10 mouse cellular contexts compared by ENCODE assay signal in the genomic region with DNA sequence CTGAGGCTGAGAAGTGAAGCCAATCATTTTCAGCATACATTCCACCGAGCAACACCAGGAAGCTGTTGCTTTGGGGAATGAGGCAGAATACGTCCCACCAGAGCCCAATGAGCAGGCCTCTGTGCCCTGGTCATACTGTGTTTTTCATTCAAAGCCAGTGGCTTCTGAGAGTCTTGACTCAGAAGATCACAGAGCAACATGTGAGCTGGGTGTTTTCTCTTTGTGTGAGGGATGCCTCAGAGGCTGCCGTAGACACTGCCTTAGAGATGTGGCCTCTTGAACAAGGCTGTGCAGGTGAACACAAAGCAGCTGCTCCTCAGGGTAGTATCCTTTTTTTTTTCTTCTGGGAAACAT.
A peak's percentile ranks its signal among the peaks of the same experiment; 100 is the strongest.
DNase-seq lines count a peak whose midpoint lies in the region; ATAC-seq lines count a peak whose summit lies in the region.
"Had no signal": no experiment of that assay in that cellular context is flagged by ENCODE, and none has a peak within 500 bp of the region (broad histone marks: within the 10 kb centered on the region; RNA-seq: fewer than 3 reads in every experiment).

No protein-coding gene starts in this region.

- H3K9ac ChIP-seq in lung, embryonic 16.5 days (ENCODE audit: low read length) = 0 out of 2 replicates have a peak overlapping the region, but pooled peaks have one; percentile 42
- no peak overlapping the region for H3K9ac ChIP-seq in limb, embryonic 11.5 days (ENCODE audit: low read length)
- H3K9ac ChIP-seq in stomach, embryonic 15.5 days = no peak overlapping the region

- H3K4me1 ChIP-seq in lung, embryonic 16.5 days (replicated peaks; ENCODE audit: control insufficient read depth, insufficient read depth, low read length) = peaks cover 14% of the 10 kb centered on the region
- peaks cover 8% of the 10 kb centered on the region; the same call in 1 of the 2 replicates for H3K4me1 ChIP-seq in limb, embryonic 11.5 days (ENCODE audit: control insufficient read depth, insufficient read depth, low read length)
- peaks cover 17% of the 10 kb centered on the region for H3K4me1 ChIP-seq in stomach, embryonic 15.5 days

- WGBS in lung, embryonic 16.5 days = 42% methylated on average over 3 of the region's 3 CpGs
- WGBS in limb, embryonic 11.5 days = 56% methylated on average over 3 of the region's 3 CpGs
- 44% methylated on average over 3 of the region's 3 CpGs for WGBS in stomach, embryonic 15.5 days

- peak; percentile 79 for DNase-seq in heart, adult 11 months
- no peak for DNase-seq in heart, postnatal 14 days
- no peak for DNase-seq in lung, postnatal 4 days
- no peak for DNase-seq in limb, embryonic 11.5 days (ENCODE audit: low spot score)
- DNase-seq in urinary bladder, postnatal 14 days (ENCODE audit: low spot score) = no peak
- DNase-seq in adrenal gland, adult 8-10 months = no peak
- DNase-seq: liver, embryonic 13.5 days had no signal

- intact Hi-C loops in heart, postnatal 14 days (cut with DNase I) = no loop called here

- no peaks in the 10 kb centered on the region for H3K36me3 ChIP-seq in lung, embryonic 16.5 days (ENCODE audit: control insufficient read depth, insufficient read depth, low read length)
- H3K36me3 ChIP-seq in limb, embryonic 11.5 days (ENCODE audit: control insufficient read depth, insufficient read depth, low read length) = no peaks in the 10 kb centered on the region
- no peaks in the 10 kb centered on the region for H3K36me3 ChIP-seq in stomach, embryonic 15.5 days
- H3K36me3 ChIP-seq: liver, embryonic 13.5 days had no signal

- no peaks in the 10 kb centered on the region for H3K27me3 ChIP-seq in lung, embryonic 16.5 days (ENCODE audit: control insufficient read depth, insufficient read depth, low read depth, low read length)
- no peaks in the 10 kb centered on the region for H3K27me3 ChIP-seq in limb, embryonic 11.5 days (ENCODE audit: control insufficient read depth, insufficient read depth, low read length)
- H3K27me3 ChIP-seq in stomach, embryonic 15.5 days (replicated peaks) = no peaks in the 10 kb centered on the region
- H3K27me3 ChIP-seq: liver, embryonic 13.5 days had no signal

- H3K4me3 ChIP-seq in lung, embryonic 16.5 days (ENCODE audit: low read length) = no peak overlapping the region
- H3K4me3 ChIP-seq in limb, embryonic 11.5 days (ENCODE audit: low read depth, low read length) = no peak overlapping the region
- H3K4me3 ChIP-seq in stomach, embryonic 15.5 days (replicated peaks) = no peak overlapping the region
- H3K4me3 ChIP-seq: liver, embryonic 13.5 days had no signal

- H3K4me2 ChIP-seq in lung, embryonic 16.5 days (ENCODE audit: low read depth, low read length) = peak overlapping the region; percentile 42; the same call in 1 of the 2 replicates
- 0 out of 2 replicates have a peak overlapping the region, but pooled peaks have one; percentile 15 for H3K4me2 ChIP-seq in limb, embryonic 11.5 days (ENCODE audit: low read depth, severe bottlenecking)
- peak overlapping the region; percentile 37 for H3K4me2 ChIP-seq in stomach, embryonic 15.5 days

- no peak for ATAC-seq in lung, embryonic 16.5 days (ENCODE audit: low read depth)
- 0 out of 2 replicates have a peak, but pooled peaks have one; percentile 6 for ATAC-seq in limb, embryonic 11.5 days (ENCODE audit: insufficient number of reproducible peaks, low FRiP score, low TSS enrichment, low read depth)
- no peak for ATAC-seq in stomach, embryonic 15.5 days (ENCODE audit: insufficient read depth, low FRiP score, low read depth)
- ATAC-seq: inflammation-experienced regulatory T-cells, adult 6 months had no signal

- no peaks in the 10 kb centered on the region for H3K9me3 ChIP-seq in lung, embryonic 16.5 days (ENCODE audit: control insufficient read depth, low read length)
- no peaks in the 10 kb centered on the region for H3K9me3 ChIP-seq in limb, embryonic 11.5 days (ENCODE audit: control insufficient read depth, low read length)
- H3K9me3 ChIP-seq in stomach, embryonic 15.5 days = no peaks in the 10 kb centered on the region
- H3K9me3 ChIP-seq: liver, embryonic 13.5 days had no signal

- H3K27ac ChIP-seq in lung, embryonic 16.5 days (ENCODE audit: low read length) = peak overlapping the region; percentile 35; the same call in 1 of the 2 replicates
- H3K27ac ChIP-seq in limb, embryonic 11.5 days (replicated peaks; ENCODE audit: low read depth, low read length) = peak overlapping the region; percentile 71
- H3K27ac ChIP-seq in stomach, embryonic 15.5 days = peak overlapping the region; percentile 32; the same call in 1 of the 2 replicates
- H3K27ac ChIP-seq: liver, embryonic 13.5 days had no signal
